In genomic region chr1:107645086-107645485, GRCm38 (mm10) we compare ENCODE assay signal across 10 mouse cellular contexts. TPM values are rescaled to one million over a fixed set of nuclear protein-coding genes. Genes with fewer than 3 reads are reported as not detected.
DNase-seq lines count a peak whose midpoint lies in the region; ATAC-seq lines count a peak whose summit lies in the region.
"Had no signal": no experiment of that assay in that cellular context is flagged by ENCODE, and none has a peak within 500 bp of the region (broad histone marks: within the 10 kb centered on the region; RNA-seq: fewer than 3 reads in every experiment).

No protein-coding gene starts in this region.

- no peak for ATAC-seq in cerebellum, adult (ENCODE audit: insufficient number of reproducible peaks, low FRiP score, low TSS enrichment)

- DNase-seq in cerebellum, adult 9-10 months = peak; percentile 6
- DNase-seq in kidney, adult 9 months = peak; percentile 79
- DNase-seq in layer of hippocampus, postnatal 14 days (ENCODE audit: low spot score in 2 of 2) = peak; percentile 9 to 58
- peak; percentile 75 to 78 for DNase-seq in right cerebral cortex, adult 2 months (ENCODE audit: low spot score in 2 of 2)
- DNase-seq in adrenal gland, adult (ENCODE audit: inconsistent age in 2 of 2, low spot score in 1 of 2) = no peak
- no peak for DNase-seq in lung, postnatal 36 days
- DNase-seq in heart, adult 18-20 months = no peak
- DNase-seq: heart, postnatal 4 days; lung, embryonic 14.5 days had no signal

RNA-seq across cellular contexts. Expression of gene Serpinb8, which starts 55.3 kb away (rescaled TPM):
- 1 to 10 TPM; 4.1 to 5.8 TPM for total RNA-seq in layer of hippocampus, postnatal 14 days (2021)
- total RNA-seq in heart, adult 18-20 months (2021) = 1 to 10 TPM; 1.7 to 2.0 TPM

Comparison
In these comparisons a context has a peak if more than half of its experiments do, and no peak if none do; other contexts are left out.
1. DNase-seq: peak in cerebellum, adult 9-10 months (single experiment), kidney, adult 9 months (single experiment), layer of hippocampus, postnatal 14 days (2 of 2) and right cerebral cortex, adult 2 months (2 of 2); none in adrenal gland, adult (0 of 2), lung, postnatal 36 days (single experiment) and heart, adult 18-20 months (0 of 2).